Mouse (Mus musculus) limb, embryonic 14.5 days (tissue): ENCODE data around the gene Tbc1d1. TPM values are rescaled to one million over a fixed set of nuclear protein-coding genes. Genes with fewer than 3 reads are reported as not detected.
A peak's percentile ranks its signal among the peaks of the same experiment; 100 is the strongest.

Experiments used
- ATAC-seq: fragments of 200-750 bp; cut with Nextera tagmentation; 2 replicates; pipeline ENCODE4 v1.8.0; 2017; ENCODE audit warnings: low read depth, moderate number of reproducible peaks, moderate TSS enrichment; ENCODE audit not compliant: low FRiP score
- DNase-seq: peaks from one replicate; pipeline ENCODE4 v3.0.0-alpha.2; 2015; ENCODE audit warnings: low spot score
- H3K27ac ChIP-seq: fragments of 300-500 bp; sonication (generic); replicated peaks from 2 replicates; pipeline ENCODE4 v1.5.1; 2014; ENCODE audit warnings: low read depth, mild to moderate bottlenecking, low read length, moderate library complexity, mixed read lengths
- H3K27me3 ChIP-seq: fragments of 300-500 bp; sonication (generic); 2 replicates; pipeline ENCODE4 v1.6.1; 2014; ENCODE audit warnings: low read length, mixed read lengths; ENCODE audit not compliant: control insufficient read depth, insufficient read depth
- H3K36me3 ChIP-seq: fragments of 300-500 bp; sonication (generic); 2 replicates; pipeline ENCODE4 v1.6.1; 2014; ENCODE audit warnings: mild to moderate bottlenecking, low read length, moderate library complexity, mixed read lengths; ENCODE audit not compliant: control insufficient read depth, insufficient read depth
- H3K4me1 ChIP-seq: fragments of 300-500 bp; sonication (generic); 2 replicates; pipeline ENCODE4 v1.6.1; 2014; ENCODE audit warnings: antibody characterized with exemption, low read length, mixed read lengths; ENCODE audit not compliant: control insufficient read depth, insufficient read depth
- H3K4me2 ChIP-seq: fragments of 300-500 bp; sonication (generic); replicated peaks from 2 replicates; pipeline ENCODE4 v1.6.1; 2014; ENCODE audit warnings: low read depth, mild to moderate bottlenecking, low read length, moderate library complexity; ENCODE audit not compliant: severe bottlenecking
- H3K4me3 ChIP-seq: fragments of 300-500 bp; sonication (generic); replicated peaks from 2 replicates; pipeline ENCODE4 v1.5.1; 2014; ENCODE audit warnings: low read length
- H3K9ac ChIP-seq: fragments of 300-500 bp; sonication (generic); 2 replicates; pipeline ENCODE4 v1.6.1; 2014; ENCODE audit warnings: mild to moderate bottlenecking, low read depth, low read length, moderate library complexity; ENCODE audit not compliant: severe bottlenecking
- H3K9me3 ChIP-seq: fragments of 300-500 bp; sonication (generic); 2 replicates; pipeline ENCODE4 v1.6.1; 2016; ENCODE audit warnings: low read length; ENCODE audit not compliant: control insufficient read depth
- POLR2A ChIP-seq: fragments of 200-500 bp; IDR thresholded peaks from 2 replicates; pipeline ENCODE4 v1.8.0; 2012; ENCODE audit warnings: inconsistent platforms, mild to moderate bottlenecking, moderate library complexity, borderline replicate concordance; ENCODE audit not compliant: insufficient read depth, insufficient read length; ENCODE audit errors: extremely low read depth
- WGBS: fragments of 180-500 bp; shearing (Covaris S2); extraction: QIAGEN DNeasy Blood & Tissue Kit; methylation state at CpG from one replicate; pipeline ENCODE4 v1.1.7; 2014; 5-methylcytosine and 5-hydroxymethylcytosine counted together
- polyA plus RNA-seq, 2 experiments: library from polyadenylated mRNA; depleted of rRNA in 1 of 2; stranded (reverse) in 1 of 2; unstranded in 1 of 2; fragments of >200 nt; fragmentation: Nextera tagmentation in 1 of 2; extraction: Ambion mirVana in 1 of 2; gene quantifications; 2 replicates each; pipeline versions ENCODE4 v1.2.1 to v1.2.3; 2012 to 2014

Gene Tbc1d1
- polyA plus RNA-seq, 2 experiments = 23.1 to 25.5 TPM

DNA sequence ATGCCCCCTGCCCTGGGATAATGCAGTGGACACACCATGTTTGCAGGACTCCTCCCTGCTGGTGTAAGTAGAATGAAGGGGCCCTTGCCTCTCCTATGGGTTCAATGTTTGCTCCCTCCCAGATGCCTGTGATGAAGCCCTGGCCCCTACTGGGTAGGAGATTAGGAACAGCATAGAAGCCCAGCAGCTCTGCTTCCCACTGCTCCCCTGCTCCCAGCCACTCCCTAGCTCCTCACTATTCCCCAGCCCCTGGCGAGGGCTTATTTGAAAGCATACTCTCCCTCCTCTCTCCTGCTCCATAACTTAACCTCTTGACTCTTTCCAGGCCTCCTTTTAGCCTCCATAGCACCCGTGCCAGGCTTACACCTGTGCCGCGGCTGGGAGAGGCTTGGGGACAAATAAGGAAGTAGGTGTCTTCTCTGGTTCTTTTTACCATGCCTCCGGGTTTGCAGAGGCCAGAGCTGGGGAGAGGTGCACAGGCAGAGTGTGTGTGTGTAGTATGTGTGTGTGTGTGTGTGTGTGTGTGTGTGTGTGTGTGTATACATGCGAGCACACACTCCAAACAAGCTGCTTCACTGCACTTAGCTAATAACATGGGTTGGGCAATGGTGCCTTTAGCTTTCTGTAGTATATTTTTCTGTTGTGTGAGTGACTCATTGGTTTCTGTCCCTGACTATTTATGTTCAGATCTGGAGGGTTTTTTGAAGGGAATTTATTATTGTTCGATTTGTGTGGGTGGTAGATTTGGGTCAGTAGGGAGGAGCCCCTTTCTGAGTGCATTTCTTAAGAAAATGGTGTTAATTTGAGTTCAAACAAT, 143.6 kb downstream of the Tbc1d1 start:
- Histone ChIP-seq H3K9ac (no peak overlapping the region), H3K27me3 (no peaks in the 10 kb centered on the region)
- 73% methylated on average over 7 of the region's 7 CpGs for WGBS

DNA sequence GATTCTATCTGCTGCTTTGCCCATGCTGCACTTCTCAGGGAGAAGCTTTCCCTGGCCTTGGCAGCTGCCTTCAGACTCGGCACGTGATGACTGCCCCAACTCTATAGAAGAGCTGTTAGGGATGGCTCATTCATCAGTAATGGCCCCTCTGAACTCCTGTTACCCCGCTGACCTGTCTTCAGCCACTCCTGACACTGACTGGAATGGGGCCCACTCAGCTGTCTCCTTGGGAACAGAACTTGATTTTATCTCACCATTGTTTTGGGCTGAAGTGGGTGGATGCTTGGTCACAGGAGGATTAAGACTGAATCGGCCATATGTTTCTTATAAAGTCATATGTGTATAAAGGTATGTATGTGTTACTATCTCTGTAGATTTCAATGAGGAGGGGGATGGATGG, 145.1 kb downstream of the Tbc1d1 start:
- WGBS = 88% methylated on average over 4 of the region's 4 CpGs
- H3K27me3 ChIP-seq = no peaks in the 10 kb centered on the region
- TF ChIP-seq POLR2A = no peak
- peaks cover 13% of the 10 kb centered on the region; the same call in 1 of the 2 replicates for H3K36me3 ChIP-seq
- no peak for ATAC-seq
- DNase-seq = no peak
- H3K27ac ChIP-seq = no peak overlapping the region
- no peak overlapping the region for H3K4me2 ChIP-seq
- H3K4me1 ChIP-seq = peaks cover 12% of the 10 kb centered on the region
- H3K4me3 ChIP-seq = no peak overlapping the region
- H3K9ac ChIP-seq = no peak overlapping the region
- no peaks in the 10 kb centered on the region; the same call in 1 of the 2 replicates for H3K9me3 ChIP-seq

More for the DNA sequence above, 143.6 kb downstream of the Tbc1d1 start:
- Histone ChIP-seq H3K4me2 (no peak overlapping the region), H3K4me3 (no peak overlapping the region), H3K4me1 (peaks cover 12% of the 10 kb centered on the region), H3K9me3 (no peaks in the 10 kb centered on the region), H3K36me3 (peaks cover 14% of the 10 kb centered on the region; the same call in 1 of the 2 replicates), H3K27ac (no peak overlapping the region)
- TF ChIP-seq POLR2A = no peak
- no peak for DNase-seq
- ATAC-seq = no peak

DNA sequence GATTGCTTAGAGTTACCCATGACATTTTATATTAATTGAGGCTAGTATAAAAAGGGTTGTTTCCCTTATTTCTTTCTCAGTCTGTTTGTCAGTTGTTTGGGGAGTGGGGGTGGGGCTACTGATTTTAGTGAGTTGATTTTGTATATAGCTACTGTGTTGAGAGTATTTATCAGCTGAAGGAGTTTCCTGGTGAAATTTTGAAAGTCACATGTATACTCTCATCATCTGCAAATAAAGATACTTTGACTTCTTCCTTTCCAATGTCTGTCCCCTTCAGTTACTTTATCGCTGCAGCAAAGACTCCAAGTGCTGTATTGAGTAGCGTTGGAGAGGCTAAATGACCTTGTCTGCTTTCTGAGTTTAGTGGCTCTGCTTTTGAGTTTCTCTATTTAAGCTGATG, 151.2 kb downstream of the Tbc1d1 start:
- no peak overlapping the region for H3K27ac ChIP-seq
- H3K4me2 ChIP-seq = no peak overlapping the region
- ATAC-seq (no peak), DNase-seq (no peak)
- H3K36me3 ChIP-seq = peaks cover 13% of the 10 kb centered on the region; the same call in 1 of the 2 replicates
- no peak for TF ChIP-seq POLR2A
- H3K9me3 ChIP-seq = peaks cover 4% of the 10 kb centered on the region; the same call in 1 of the 2 replicates
- WGBS = 93% methylated on average over 2 of the region's 2 CpGs
- H3K9ac ChIP-seq = no peak overlapping the region
- H3K4me3 ChIP-seq = no peak overlapping the region
- H3K4me1 ChIP-seq = peaks cover under 1% of the 10 kb centered on the region; the same call in 1 of the 2 replicates
- H3K27me3 ChIP-seq = no peaks in the 10 kb centered on the region

DNA sequence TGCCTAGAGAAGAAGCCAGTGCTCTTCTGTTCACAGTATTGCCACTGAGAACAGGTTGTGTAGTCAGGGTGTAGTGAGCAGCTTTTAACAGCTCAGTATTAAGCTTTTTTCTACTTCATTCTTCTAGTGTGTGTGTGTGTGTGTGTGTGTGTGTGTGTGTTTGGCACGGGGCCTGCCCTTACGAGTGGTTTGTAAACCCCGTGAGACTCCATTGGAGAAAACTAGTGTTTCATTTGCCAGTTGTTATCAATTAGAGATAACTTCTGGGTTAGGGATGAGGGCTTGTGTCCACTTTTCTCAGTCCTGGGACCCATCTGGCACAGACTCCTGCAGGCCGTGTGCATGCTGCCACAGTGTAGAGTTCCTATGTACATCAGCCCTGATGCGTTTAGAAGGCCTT, 156.2 kb downstream of the Tbc1d1 start:
- ATAC-seq = peak; percentile 15; the same call in 1 of the 2 replicates
- no peaks in the 10 kb centered on the region for H3K9me3 ChIP-seq

DNA sequence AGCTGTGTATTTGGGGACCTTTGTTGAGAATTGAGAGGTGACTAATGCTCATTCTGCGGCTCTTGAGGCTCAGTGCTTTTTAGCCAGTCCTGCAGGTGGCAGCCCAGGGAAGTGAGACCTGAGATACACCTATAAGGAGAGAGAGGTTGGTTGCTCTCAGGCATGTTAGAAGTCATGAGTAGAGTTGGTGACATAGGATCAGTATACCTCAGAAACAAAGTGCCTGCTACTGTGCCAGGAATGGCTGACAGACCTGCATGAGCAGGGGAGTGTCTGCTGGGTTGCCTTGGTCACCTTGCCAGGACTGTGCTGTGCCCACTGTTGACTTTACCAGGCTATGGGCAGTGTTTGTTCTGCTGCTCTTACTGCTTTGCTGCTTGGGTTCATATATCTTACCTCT, 157.4 kb downstream of the Tbc1d1 start:
- ATAC-seq (no peak), DNase-seq (no peak)
- Histone ChIP-seq H3K4me1 (peaks cover 23% of the 10 kb centered on the region; the same call in 1 of the 2 replicates), H3K9ac (no peak overlapping the region), H3K36me3 (peaks cover 7% of the 10 kb centered on the region; the same call in 1 of the 2 replicates), H3K4me2 (no peak overlapping the region), H3K4me3 (no peak overlapping the region), H3K9me3 (no peaks in the 10 kb centered on the region), H3K27me3 (no peaks in the 10 kb centered on the region), H3K27ac (no peak overlapping the region)
- TF ChIP-seq POLR2A = no peak
- 90% methylated on average over 1 of the region's 1 CpGs for WGBS

More for the DNA sequence above, 156.2 kb downstream of the Tbc1d1 start:
- H3K27ac ChIP-seq = no peak overlapping the region
- peaks cover 12% of the 10 kb centered on the region; the same call in 1 of the 2 replicates for H3K4me1 ChIP-seq
- WGBS = 57% methylated on average over 5 of the region's 5 CpGs
- H3K36me3 ChIP-seq = peaks cover 7% of the 10 kb centered on the region; the same call in 1 of the 2 replicates
- H3K9ac ChIP-seq = no peak overlapping the region
- H3K4me2 ChIP-seq = no peak overlapping the region
- H3K27me3 ChIP-seq = no peaks in the 10 kb centered on the region
- TF ChIP-seq POLR2A = no peak
- no peak for DNase-seq
- no peak overlapping the region for H3K4me3 ChIP-seq
